Comparison of ENCODE assay signal across 24 mouse cellular contexts in the genomic region with DNA sequence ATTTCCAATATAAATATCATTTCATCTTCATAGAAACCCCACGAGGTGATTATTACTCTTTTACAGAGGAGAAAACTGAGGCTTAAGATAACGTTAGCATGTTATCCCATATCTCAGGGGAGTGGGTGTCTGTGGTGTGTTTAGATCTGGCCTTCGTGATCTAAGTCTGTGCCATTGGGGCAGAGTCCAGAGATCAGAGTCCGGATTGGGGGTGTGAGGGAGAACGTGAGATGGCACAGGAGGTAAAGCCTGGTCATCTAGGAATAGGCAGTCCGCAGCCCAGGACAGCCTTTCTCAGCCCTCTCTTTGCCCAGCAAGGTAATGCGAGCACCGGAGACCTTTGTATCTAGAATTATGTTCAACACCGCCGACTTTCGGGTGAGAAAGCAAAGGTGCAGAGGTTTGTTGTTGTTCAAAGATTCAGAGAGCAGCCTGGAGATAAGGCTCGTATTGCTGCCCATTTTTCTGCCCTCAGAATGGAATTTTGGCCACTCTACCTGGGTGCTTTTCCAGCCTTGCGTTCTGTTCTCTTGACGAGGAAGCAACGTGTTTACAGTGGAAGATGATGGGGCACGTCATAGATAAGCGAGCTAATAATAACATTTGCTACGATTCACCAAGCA. TPM values are rescaled to one million over a fixed set of nuclear protein-coding genes. Genes with fewer than 3 reads are reported as not detected.
A peak's percentile ranks its signal among the peaks of the same experiment; 100 is the strongest.
DNase-seq lines count a peak whose midpoint lies in the region; ATAC-seq and TF ChIP-seq lines count a peak whose summit lies in the region.
"Had no signal": no experiment of that assay in that cellular context is flagged by ENCODE, and none has a peak within 500 bp of the region (broad histone marks: within the 10 kb centered on the region; RNA-seq: fewer than 3 reads in every experiment).

No protein-coding gene starts in this region.

- no peaks in the 10 kb centered on the region for H3K36me3 ChIP-seq in heart, postnatal 0 days (replicated peaks; ENCODE audit: control insufficient read depth, insufficient read depth, low read length)
- H3K36me3 ChIP-seq in heart, embryonic 10.5 days, result no peaks in the 10 kb centered on the region
- no peaks in the 10 kb centered on the region for H3K36me3 ChIP-seq in intestine, embryonic 15.5 days
- no peaks in the 10 kb centered on the region for H3K36me3 ChIP-seq in intestine, embryonic 16.5 days (ENCODE audit: control insufficient read depth, insufficient read depth, low read length)
- H3K36me3 ChIP-seq in liver, embryonic 15.5 days (replicated peaks), result no peaks in the 10 kb centered on the region
- H3K36me3 ChIP-seq: hindbrain, embryonic 13.5 days; limb, embryonic 15.5 days had no signal

- no peaks in the 10 kb centered on the region for H3K9me3 ChIP-seq in heart, postnatal 0 days (replicated peaks; ENCODE audit: control insufficient read depth, low read length)
- no peaks in the 10 kb centered on the region for H3K9me3 ChIP-seq in heart, embryonic 10.5 days
- no peaks in the 10 kb centered on the region for H3K9me3 ChIP-seq in intestine, embryonic 15.5 days
- no peaks in the 10 kb centered on the region for H3K9me3 ChIP-seq in intestine, embryonic 16.5 days (ENCODE audit: control insufficient read depth, low read length)
- H3K9me3 ChIP-seq in liver, embryonic 15.5 days (replicated peaks), result no peaks in the 10 kb centered on the region
- H3K9me3 ChIP-seq: forebrain, embryonic 13.5 days; hindbrain, embryonic 13.5 days; limb, embryonic 15.5 days had no signal

- peaks cover 19% of the 10 kb centered on the region for H3K4me1 ChIP-seq in heart, postnatal 0 days (ENCODE audit: control insufficient read depth, insufficient read depth)
- peaks cover 14% of the 10 kb centered on the region for H3K4me1 ChIP-seq in heart, embryonic 10.5 days
- H3K4me1 ChIP-seq in intestine, embryonic 15.5 days (replicated peaks), result no peaks in the 10 kb centered on the region
- 0 out of 2 replicates have a peak, but pooled peaks cover 3% of the 10 kb centered on the region for H3K4me1 ChIP-seq in intestine, embryonic 16.5 days (ENCODE audit: control insufficient read depth, insufficient read depth, low read length)
- peaks cover 3% of the 10 kb centered on the region; the same call in 1 of the 2 replicates for H3K4me1 ChIP-seq in liver, embryonic 15.5 days (replicated peaks)
- H3K4me1 ChIP-seq: forebrain, embryonic 13.5 days; hindbrain, embryonic 13.5 days; limb, embryonic 15.5 days had no signal

- intact Hi-C loops in left cerebral cortex, postnatal 4 days (cut with DNase I), result no loop called here

- no peak overlapping the region for H3K9ac ChIP-seq in heart, postnatal 0 days (replicated peaks; ENCODE audit: low read depth, low read length)
- H3K9ac ChIP-seq in intestine, embryonic 15.5 days, result no peak overlapping the region
- H3K9ac ChIP-seq in intestine, embryonic 16.5 days (ENCODE audit: low read depth, low read length), result no peak overlapping the region
- no peak overlapping the region for H3K9ac ChIP-seq in liver, embryonic 15.5 days
- H3K9ac ChIP-seq: forebrain, embryonic 13.5 days; hindbrain, embryonic 13.5 days; limb, embryonic 15.5 days had no signal

- TF ChIP-seq EP300 in heart, postnatal 0 days (IDR thresholded peaks at IDR 0.05; ENCODE audit: low read depth), result no peak

- no peak overlapping the region for H3K27ac ChIP-seq in heart, postnatal 0 days (ENCODE audit: low read depth)
- H3K27ac ChIP-seq in heart, embryonic 10.5 days, result no peak overlapping the region
- no peak overlapping the region for H3K27ac ChIP-seq in intestine, embryonic 15.5 days
- no peak overlapping the region for H3K27ac ChIP-seq in intestine, embryonic 16.5 days (ENCODE audit: low read length)
- peak overlapping the region; percentile 20; the same call in 1 of the 2 replicates for H3K27ac ChIP-seq in liver, embryonic 15.5 days (replicated peaks)
- H3K27ac ChIP-seq: forebrain, embryonic 13.5 days; hindbrain, embryonic 13.5 days; layer of hippocampus, adult 2 months; limb, embryonic 15.5 days had no signal

- ATAC-seq in heart, postnatal 0 days (ENCODE audit: insufficient read depth, low read depth), result no peak
- 0 out of 2 replicates have a peak, but pooled peaks have one; percentile 43 for ATAC-seq in intestine, embryonic 15.5 days
- ATAC-seq in intestine, embryonic 16.5 days, result peak; percentile 45
- ATAC-seq in liver, embryonic 15.5 days (ENCODE audit: insufficient read depth), result peak; percentile 63
- ATAC-seq: forebrain, embryonic 13.5 days; inflammation-experienced regulatory T-cells, adult 6 months had no signal

- peak overlapping the region; percentile 32; the same call in 1 of the 2 replicates for H3K4me2 ChIP-seq in heart, postnatal 0 days (ENCODE audit: low read depth, low read length)
- no peak overlapping the region for H3K4me2 ChIP-seq in intestine, embryonic 15.5 days (replicated peaks)
- peak overlapping the region; percentile 16; the same call in 1 of the 2 replicates for H3K4me2 ChIP-seq in intestine, embryonic 16.5 days (ENCODE audit: low read depth, low read length)
- peak overlapping the region; percentile 13 for H3K4me2 ChIP-seq in liver, embryonic 15.5 days
- H3K4me2 ChIP-seq: forebrain, embryonic 13.5 days; hindbrain, embryonic 13.5 days; limb, embryonic 15.5 days had no signal

- WGBS in heart, postnatal 0 days, result 48% methylated on average over 18 of the region's 18 CpGs
- WGBS in heart, embryonic 10.5 days, result 64% methylated on average over 18 of the region's 18 CpGs
- WGBS in intestine, embryonic 15.5 days, result 54% methylated on average over 18 of the region's 18 CpGs
- 63% methylated on average over 18 of the region's 18 CpGs for WGBS in intestine, embryonic 16.5 days
- WGBS in liver, embryonic 15.5 days (ENCODE audit: insufficient replicate concordance), result 55% methylated on average over 18 of the region's 18 CpGs

- TF ChIP-seq CTCF in heart, postnatal 0 days (IDR thresholded peaks at IDR 0.05; ENCODE audit: low read depth), result no peak

- H3K27me3 ChIP-seq in heart, postnatal 0 days (ENCODE audit: control insufficient read depth, insufficient read depth, low read length), result no peaks in the 10 kb centered on the region
- H3K27me3 ChIP-seq in heart, embryonic 10.5 days (ENCODE audit: insufficient read depth, poor library complexity, severe bottlenecking), result no peaks in the 10 kb centered on the region
- no peaks in the 10 kb centered on the region for H3K27me3 ChIP-seq in intestine, embryonic 15.5 days (replicated peaks)
- no peaks in the 10 kb centered on the region; the same call in 1 of the 2 replicates for H3K27me3 ChIP-seq in intestine, embryonic 16.5 days (replicated peaks; ENCODE audit: control insufficient read depth, insufficient read depth, low read length)
- no peaks in the 10 kb centered on the region for H3K27me3 ChIP-seq in liver, embryonic 15.5 days
- H3K27me3 ChIP-seq: forebrain, embryonic 13.5 days; hindbrain, embryonic 13.5 days; limb, embryonic 15.5 days had no signal

- H3K4me3 ChIP-seq in heart, postnatal 0 days (ENCODE audit: low read depth, low read length), result no peak overlapping the region
- no peak overlapping the region for H3K4me3 ChIP-seq in heart, embryonic 10.5 days
- H3K4me3 ChIP-seq in intestine, embryonic 15.5 days (replicated peaks), result no peak overlapping the region
- no peak overlapping the region for H3K4me3 ChIP-seq in intestine, embryonic 16.5 days (ENCODE audit: low read length)
- H3K4me3 ChIP-seq in liver, embryonic 15.5 days (replicated peaks), result no peak overlapping the region
- H3K4me3 ChIP-seq: forebrain, embryonic 13.5 days; hindbrain, embryonic 13.5 days; layer of hippocampus, adult 2 months; limb, embryonic 15.5 days had no signal

- no peak for DNase-seq in heart, postnatal 0 days (ENCODE audit: low spot score)
- no peak for DNase-seq in heart, embryonic 10.5 days (ENCODE audit: low spot score)
- DNase-seq in left cerebral cortex, postnatal 4 days, result no peak
- no peak for DNase-seq in spleen, postnatal 4 days (ENCODE audit: low spot score in 2 of 2)
- DNase-seq: adrenal gland, adult 8-10 months; cerebellum, adult 9-10 months; gastrocnemius, postnatal 14 days; kidney, postnatal 10 days; layer of hippocampus, postnatal 36 days; lung, postnatal 4 days; retina, postnatal 1 day; thymus, postnatal 4 days had no signal

RNA-seq across cellular contexts. Expression of gene Dusp23, which starts 19.4 kb away (rescaled TPM):
- 2.6 and 7.3 TPM in 2 replicates for total RNA-seq in heart, postnatal 0 days (2014; rRNA removed; ENCODE audit: low replicate concordance)
- 12.3 and 12.6 TPM in 2 replicates for polyA plus RNA-seq in heart, postnatal 0 days (2015; fragmentation: Nextera tagmentation; extraction: Ambion mirVana)
- polyA plus RNA-seq in heart, embryonic 10.5 days (2016; fragmentation: Nextera tagmentation; extraction: Ambion mirVana), result 9.2 and 10.5 TPM in 2 replicates
- 11.3 and 12.8 TPM in 2 replicates for polyA plus RNA-seq in intestine, embryonic 15.5 days (2015; fragmentation: Nextera tagmentation; extraction: Ambion mirVana)
- polyA plus RNA-seq in intestine, embryonic 16.5 days (2015; fragmentation: Nextera tagmentation; extraction: Ambion mirVana), result 14.1 and 15.8 TPM in 2 replicates
- 5.3 and 5.7 TPM in 2 replicates for polyA plus RNA-seq in liver, embryonic 15.5 days (2015; fragmentation: Nextera tagmentation; extraction: Ambion mirVana)
- total RNA-seq in left cerebral cortex, postnatal 4 days (2021), result 1 to 10 TPM; 5.8 to 6.9 TPM

RNA-seq across cellular contexts. Expression of gene Crp, which starts 45.7 kb away (rescaled TPM):
- total RNA-seq in heart, postnatal 0 days (2014; rRNA removed; ENCODE audit: low replicate concordance), result not detected in 2 replicates
- not detected in 2 replicates for polyA plus RNA-seq in heart, postnatal 0 days (2015; fragmentation: Nextera tagmentation; extraction: Ambion mirVana)
- 0.20 TPM in 1 of 2 replicates, not detected in the other for polyA plus RNA-seq in heart, embryonic 10.5 days (2016; fragmentation: Nextera tagmentation; extraction: Ambion mirVana)
- 1.5 and 1.6 TPM in 2 replicates for polyA plus RNA-seq in intestine, embryonic 15.5 days (2015; fragmentation: Nextera tagmentation; extraction: Ambion mirVana)
- 1.1 and 1.3 TPM in 2 replicates for polyA plus RNA-seq in intestine, embryonic 16.5 days (2015; fragmentation: Nextera tagmentation; extraction: Ambion mirVana)
- polyA plus RNA-seq in liver, embryonic 15.5 days (2015; fragmentation: Nextera tagmentation; extraction: Ambion mirVana), result 57.7 and 71.8 TPM in 2 replicates
- not detected for total RNA-seq in left cerebral cortex, postnatal 4 days (2021)
- total RNA-seq: gastrocnemius, postnatal 14 days; layer of hippocampus, adult 2 months; layer of hippocampus, postnatal 36 days; left cerebral cortex, postnatal 14 days had no signal
- polyA plus RNA-seq: cortical plate, adult 2 months; embryonic facial prominence, embryonic 11.5 days; forebrain, embryonic 13.5 days; frontal cortex, adult 2 months; inflammation-experienced regulatory T-cells, adult 6 months had no signal

RNA-seq across cellular contexts. Expression of gene Fcrl6, which starts 49.8 kb away (rescaled TPM):
- total RNA-seq in heart, postnatal 0 days (2014; rRNA removed; ENCODE audit: low replicate concordance), result not detected in 2 replicates
- polyA plus RNA-seq in heart, postnatal 0 days (2015; fragmentation: Nextera tagmentation; extraction: Ambion mirVana), result not detected in 2 replicates
- not detected in 2 replicates for polyA plus RNA-seq in heart, embryonic 10.5 days (2016; fragmentation: Nextera tagmentation; extraction: Ambion mirVana)
- not detected in 2 replicates for polyA plus RNA-seq in intestine, embryonic 15.5 days (2015; fragmentation: Nextera tagmentation; extraction: Ambion mirVana)
- not detected in 2 replicates for polyA plus RNA-seq in intestine, embryonic 16.5 days (2015; fragmentation: Nextera tagmentation; extraction: Ambion mirVana)
- polyA plus RNA-seq in liver, embryonic 15.5 days (2015; fragmentation: Nextera tagmentation; extraction: Ambion mirVana), result 0.08 TPM in 1 of 2 replicates, not detected in the other
- not detected for total RNA-seq in left cerebral cortex, postnatal 4 days (2021)
- total RNA-seq: adrenal gland, adult 8-10 months; gastrocnemius, postnatal 14 days; layer of hippocampus, adult 2 months; layer of hippocampus, postnatal 36 days; left cerebral cortex, postnatal 14 days had no signal
- polyA plus RNA-seq: cortical plate, adult 2 months; forebrain, embryonic 13.5 days; hindbrain, embryonic 13.5 days had no signal

Comparison
In these comparisons a context has a peak if more than half of its experiments do, and no peak if none do; other contexts are left out.
1. RNA of gene Crp, which starts 45.7 kb away (polyA plus RNA-seq): 57.7 to 71.8 TPM in liver, embryonic 15.5 days; 1.5 to 1.6 TPM in intestine, embryonic 15.5 days, 1.1 to 1.3 TPM in intestine, embryonic 16.5 days, 0.20 TPM in heart, embryonic 10.5 days and not detected in heart, postnatal 0 days; every median in the first group is over 10 times any median in the second.